Comparison of ENCODE assay signal across 29 mouse cellular contexts in the genomic region with DNA sequence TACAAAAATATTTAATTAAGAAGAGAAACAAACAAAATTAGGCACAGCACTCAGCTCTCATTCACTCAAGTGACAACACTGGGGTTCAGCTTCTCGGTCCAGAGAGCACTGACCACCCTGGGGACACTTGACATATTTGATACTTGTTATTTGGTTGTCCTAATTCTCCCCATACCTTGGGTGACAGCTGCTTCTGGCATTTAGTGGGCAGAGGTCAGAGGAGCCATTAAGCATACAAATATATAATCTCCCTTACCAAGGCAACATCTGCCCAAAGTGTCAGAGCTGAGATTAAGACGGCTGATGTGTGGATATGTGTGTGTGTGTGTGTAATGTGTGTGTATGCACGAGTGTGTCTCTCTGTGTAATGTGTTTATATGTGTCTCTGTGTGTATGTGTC.
"Had no signal": no experiment of that assay in that cellular context is flagged by ENCODE, and none has a peak within 500 bp of the region (broad histone marks: within the 10 kb centered on the region; RNA-seq: fewer than 3 reads in every experiment).

No protein-coding gene starts in this region.

- H3K27ac ChIP-seq: left cerebral cortex, adult 2 months; limb, embryonic 10.5 days; limb, embryonic 12.5 days; limb, embryonic 13.5 days; limb, embryonic 15.5 days; liver, embryonic 12.5 days; liver, embryonic 13.5 days; liver, embryonic 14.5 days; liver, embryonic 15.5 days; lung, embryonic 15.5 days; macrophage; midbrain, embryonic 10.5 days; midbrain, embryonic 12.5 days; midbrain, embryonic 13.5 days; midbrain, embryonic 15.5 days had no signal

- H3K9me3 ChIP-seq: limb, embryonic 10.5 days; limb, embryonic 12.5 days; limb, embryonic 13.5 days; limb, embryonic 15.5 days; liver, embryonic 13.5 days; liver, embryonic 15.5 days; lung, embryonic 15.5 days; midbrain, embryonic 10.5 days; midbrain, embryonic 12.5 days; midbrain, embryonic 13.5 days; midbrain, embryonic 15.5 days had no signal

- H3K4me3 ChIP-seq: left cerebral cortex, adult 2 months; limb, embryonic 10.5 days; limb, embryonic 12.5 days; limb, embryonic 13.5 days; limb, embryonic 15.5 days; liver, embryonic 12.5 days; liver, embryonic 13.5 days; liver, embryonic 15.5 days; lung, embryonic 15.5 days; megakaryocyte, embryonic 14.5 days; midbrain, embryonic 10.5 days; midbrain, embryonic 12.5 days; midbrain, embryonic 13.5 days; midbrain, embryonic 15.5 days; myocyte had no signal

- H3K36me3 ChIP-seq: limb, embryonic 10.5 days; limb, embryonic 12.5 days; limb, embryonic 13.5 days; limb, embryonic 15.5 days; liver, embryonic 12.5 days; liver, embryonic 13.5 days; liver, embryonic 15.5 days; lung, embryonic 15.5 days; midbrain, embryonic 10.5 days; midbrain, embryonic 12.5 days; midbrain, embryonic 13.5 days; midbrain, embryonic 15.5 days had no signal

- H3K4me2 ChIP-seq: limb, embryonic 12.5 days; limb, embryonic 13.5 days; limb, embryonic 15.5 days; liver, embryonic 11.5 days; liver, embryonic 12.5 days; liver, embryonic 13.5 days; liver, embryonic 15.5 days; lung, embryonic 14.5 days; lung, embryonic 15.5 days; midbrain, embryonic 12.5 days; midbrain, embryonic 13.5 days; midbrain, embryonic 15.5 days had no signal

- DNase-seq: left cerebral cortex, postnatal 4 days; liver; liver, embryonic 13.5 days; liver, postnatal 0 days; lung, adult 18-20 months; lung, adult 2 months; lung, embryonic 14.5 days; lung, postnatal 10 days; lung, postnatal 14 days; lung, postnatal 36 days; lung, postnatal 4 days had no signal

- H3K9ac ChIP-seq: limb, embryonic 12.5 days; limb, embryonic 13.5 days; limb, embryonic 15.5 days; liver, embryonic 12.5 days; liver, embryonic 13.5 days; liver, embryonic 14.5 days; liver, embryonic 15.5 days; liver, postnatal 0 days; lung, embryonic 14.5 days; lung, embryonic 15.5 days; midbrain, embryonic 12.5 days; midbrain, embryonic 13.5 days; midbrain, embryonic 15.5 days had no signal

- ATAC-seq: liver, embryonic 12.5 days; liver, postnatal 0 days; lung, postnatal 0 days; midbrain, embryonic 13.5 days; midbrain, embryonic 15.5 days had no signal

- H3K27me3 ChIP-seq: limb, embryonic 12.5 days; limb, embryonic 13.5 days; limb, embryonic 15.5 days; liver, embryonic 12.5 days; liver, embryonic 13.5 days; liver, embryonic 15.5 days; lung, embryonic 15.5 days; megakaryocyte, embryonic 14.5 days; midbrain, embryonic 12.5 days; midbrain, embryonic 13.5 days; midbrain, embryonic 15.5 days had no signal

- H3K4me1 ChIP-seq: limb, embryonic 12.5 days; limb, embryonic 15.5 days; liver, embryonic 12.5 days; liver, embryonic 13.5 days; liver, embryonic 15.5 days; lung, embryonic 15.5 days; megakaryocyte, embryonic 14.5 days; midbrain, embryonic 13.5 days had no signal
